In genomic region chr11:5983629-5984028, GRCm38 (mm10) we compare ENCODE assay signal across 18 mouse cellular contexts. TPM values are rescaled to one million over a fixed set of nuclear protein-coding genes. Genes with fewer than 3 reads are reported as not detected.
"Had no signal": no experiment of that assay in that cellular context is flagged by ENCODE, and none has a peak within 500 bp of the region (broad histone marks: within the 10 kb centered on the region; RNA-seq: fewer than 3 reads in every experiment).

No protein-coding gene starts in this region.

- H3K27ac ChIP-seq: kidney, postnatal 0 days; limb, embryonic 13.5 days; liver, embryonic 14.5 days; neural tube, embryonic 13.5 days had no signal

- DNase-seq: kidney, adult 9 months; kidney, postnatal 4 days; left cerebral cortex, postnatal 4 days; lung, adult 2 months; lung, postnatal 36 days; midbrain, embryonic 14.5 days; retina, postnatal 1 day; right cerebral cortex, postnatal 4 days; spleen, adult 18-20 months; thymus, adult 18-20 months; thymus, postnatal 36 days had no signal

- H3K4me2 ChIP-seq: limb, embryonic 13.5 days; neural tube, embryonic 13.5 days had no signal

- H3K36me3 ChIP-seq: limb, embryonic 13.5 days had no signal

- H3K9ac ChIP-seq: limb, embryonic 13.5 days; liver, embryonic 14.5 days; neural tube, embryonic 13.5 days had no signal

- ATAC-seq: lung, postnatal 0 days had no signal

- H3K27me3 ChIP-seq: limb, embryonic 13.5 days; neural tube, embryonic 13.5 days had no signal

- H3K4me1 ChIP-seq: limb, embryonic 13.5 days; neural tube, embryonic 13.5 days had no signal

- H3K9me3 ChIP-seq: limb, embryonic 13.5 days; neural tube, embryonic 13.5 days had no signal

- H3K4me3 ChIP-seq: layer of hippocampus, adult 2 months; limb, embryonic 13.5 days; neural tube, embryonic 13.5 days had no signal

RNA-seq across cellular contexts. Expression of gene Gck, which starts 33.7 kb away (rescaled TPM):
- total RNA-seq: megakaryocyte progenitor cell, adult 5-6 weeks had no signal
